Mouse (Mus musculus): Measurements from ENCODE around the gene Arl6ip5. TPM values are rescaled to one million over a fixed set of nuclear protein-coding genes. Genes with fewer than 3 reads are reported as not detected.

Arl6ip5 gene
- polyA plus RNA-seq, 1 experiment: 102 TPM

DNA sequence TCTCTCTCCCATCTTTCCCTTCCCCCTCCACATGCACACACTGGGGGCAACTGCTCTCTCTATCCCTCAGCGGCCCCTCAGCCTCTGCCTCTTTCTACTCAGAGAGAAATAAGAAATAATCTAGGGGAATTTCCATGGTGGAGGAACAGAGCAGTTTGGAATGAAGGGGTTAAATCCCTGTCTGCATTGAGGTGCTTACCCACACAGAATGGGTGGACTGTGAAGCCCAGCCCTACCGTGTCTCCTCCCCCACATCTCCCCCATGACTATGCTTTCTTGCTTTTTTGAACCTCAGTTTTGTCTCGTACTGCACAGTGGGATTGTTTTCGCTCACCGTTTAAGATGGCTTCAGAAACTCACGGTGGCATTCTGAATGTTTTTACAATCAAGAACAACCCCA lies 11.8 kb downstream of the Arl6ip5 start:
- 17% methylated on average over 6 of the region's 6 CpGs for WGBS
- Histone ChIP-seq H3K36me3 (ENCODE audit: control insufficient read depth, insufficient read depth, low read length) (0 out of 2 replicates have a peak, but pooled peaks cover 3% of the 10 kb centered on the region), H3K4me3 (ENCODE audit: control insufficient read depth, insufficient read depth, low read length) (no peak overlapping the region), H3K27me3 (ENCODE audit: control insufficient read depth, insufficient read depth, low read length) (no peaks in the 10 kb centered on the region), H3K27ac (ENCODE audit: control insufficient read depth, insufficient read depth, low read length) (peak overlapping the region; percentile 75), H3K4me1 (replicated peaks; ENCODE audit: control insufficient read depth, insufficient read depth, low read length) (peaks cover 41% of the 10 kb centered on the region)
- TF ChIP-seq POLR2A (IDR thresholded peaks at IDR 0.05; ENCODE audit: control insufficient read depth, extremely low read depth, insufficient read depth, low read length, poor library complexity) (no peak), CTCF (IDR thresholded peaks at IDR 0.05; ENCODE audit: borderline replicate concordance, control insufficient read depth, extremely low read depth, insufficient read depth, low read length, poor library complexity) (no peak)
- DNase-seq: no peak

- WGBS: 5% methylated on average over 5 of the region's 5 CpGs
- no peak for DNase-seq
These were observed 12.5 kb downstream of the Arl6ip5 start for GRCm38 (mm10) chr6:97222931-97223467.

GRCm38 (mm10) chr6:97223566-97223965 lies 13.1 kb downstream of the Arl6ip5 start:
- H3K4me3 ChIP-seq (ENCODE audit: control insufficient read depth, insufficient read depth, low read length): no peak overlapping the region
- 0 out of 2 replicates have a peak, but pooled peaks cover 3% of the 10 kb centered on the region for H3K36me3 ChIP-seq (ENCODE audit: control insufficient read depth, insufficient read depth, low read length)
- no peak overlapping the region for H3K27ac ChIP-seq (ENCODE audit: control insufficient read depth, insufficient read depth, low read length)
- no peaks in the 10 kb centered on the region for H3K27me3 ChIP-seq (ENCODE audit: control insufficient read depth, insufficient read depth, low read length)
- no peak for DNase-seq
- TF ChIP-seq CTCF (IDR thresholded peaks at IDR 0.05; ENCODE audit: borderline replicate concordance, control insufficient read depth, extremely low read depth, insufficient read depth, low read length, poor library complexity) (no peak), POLR2A (IDR thresholded peaks at IDR 0.05; ENCODE audit: control insufficient read depth, extremely low read depth, insufficient read depth, low read length, poor library complexity) (no peak)
- H3K4me1 ChIP-seq (replicated peaks; ENCODE audit: control insufficient read depth, insufficient read depth, low read length): peaks cover 41% of the 10 kb centered on the region
- WGBS: 49% methylated on average over 4 of the region's 4 CpGs

More at GRCm38 (mm10) chr6:97222931-97223467, 12.5 kb downstream of the Arl6ip5 start:
- Histone ChIP-seq H3K4me1 (replicated peaks; ENCODE audit: control insufficient read depth, insufficient read depth, low read length) (peaks cover 41% of the 10 kb centered on the region), H3K4me3 (ENCODE audit: control insufficient read depth, insufficient read depth, low read length) (no peak overlapping the region), H3K36me3 (ENCODE audit: control insufficient read depth, insufficient read depth, low read length) (0 out of 2 replicates have a peak, but pooled peaks cover 3% of the 10 kb centered on the region), H3K27ac (ENCODE audit: control insufficient read depth, insufficient read depth, low read length) (no peak overlapping the region), H3K27me3 (ENCODE audit: control insufficient read depth, insufficient read depth, low read length) (no peaks in the 10 kb centered on the region)
- TF ChIP-seq CTCF (IDR thresholded peaks at IDR 0.05; ENCODE audit: borderline replicate concordance, control insufficient read depth, extremely low read depth, insufficient read depth, low read length, poor library complexity) (no peak), POLR2A (IDR thresholded peaks at IDR 0.05; ENCODE audit: control insufficient read depth, extremely low read depth, insufficient read depth, low read length, poor library complexity) (no peak)

DNA sequence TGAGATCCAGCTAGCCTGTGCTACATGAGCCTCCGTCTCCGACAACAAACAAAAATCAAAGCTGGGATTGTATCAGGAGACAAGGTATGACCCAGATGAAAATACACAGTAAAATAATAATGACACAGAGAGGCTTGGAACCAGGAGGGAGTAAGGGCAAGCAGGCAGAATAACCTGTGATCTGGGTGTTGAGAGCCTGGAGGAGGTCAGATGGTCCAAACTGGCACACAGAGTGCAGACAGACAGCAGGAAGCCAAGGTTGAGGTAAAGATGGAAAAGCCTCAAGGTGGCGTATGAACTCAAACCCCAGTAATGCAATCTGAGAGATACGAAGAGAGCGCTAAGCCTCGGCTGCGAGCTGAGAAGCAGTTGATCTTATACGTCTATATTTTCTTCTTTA lies 14.0 kb downstream of the Arl6ip5 start:
- Histone ChIP-seq H3K4me3 (ENCODE audit: control insufficient read depth, insufficient read depth, low read length) (no peak overlapping the region), H3K4me1 (replicated peaks; ENCODE audit: control insufficient read depth, insufficient read depth, low read length) (peaks cover 48% of the 10 kb centered on the region), H3K27me3 (ENCODE audit: control insufficient read depth, insufficient read depth, low read length) (no peaks in the 10 kb centered on the region), H3K27ac (ENCODE audit: control insufficient read depth, insufficient read depth, low read length) (no peak overlapping the region; the same call in 1 of the 2 replicates), H3K36me3 (ENCODE audit: control insufficient read depth, insufficient read depth, low read length) (peaks cover under 1% of the 10 kb centered on the region; the same call in 1 of the 2 replicates)
- WGBS: 89% methylated on average over 8 of the region's 8 CpGs
- no peak for TF ChIP-seq POLR2A (IDR thresholded peaks at IDR 0.05; ENCODE audit: control insufficient read depth, extremely low read depth, insufficient read depth, low read length, poor library complexity)
- TF ChIP-seq CTCF (IDR thresholded peaks at IDR 0.05; ENCODE audit: borderline replicate concordance, control insufficient read depth, extremely low read depth, insufficient read depth, low read length, poor library complexity): no peak
- no peak for DNase-seq

- H3K4me3 ChIP-seq (ENCODE audit: control insufficient read depth, insufficient read depth, low read length): no peak overlapping the region
- no peak for DNase-seq
- H3K4me1 ChIP-seq (replicated peaks; ENCODE audit: control insufficient read depth, insufficient read depth, low read length): peaks cover 45% of the 10 kb centered on the region
- H3K36me3 ChIP-seq (ENCODE audit: control insufficient read depth, insufficient read depth, low read length): peaks cover 13% of the 10 kb centered on the region
- TF ChIP-seq CTCF (IDR thresholded peaks at IDR 0.05; ENCODE audit: borderline replicate concordance, control insufficient read depth, extremely low read depth, insufficient read depth, low read length, poor library complexity) (no peak), POLR2A (IDR thresholded peaks at IDR 0.05; ENCODE audit: control insufficient read depth, extremely low read depth, insufficient read depth, low read length, poor library complexity) (no peak)
- H3K27me3 ChIP-seq (ENCODE audit: control insufficient read depth, insufficient read depth, low read length): no peaks in the 10 kb centered on the region
- H3K27ac ChIP-seq (ENCODE audit: control insufficient read depth, insufficient read depth, low read length): no peak overlapping the region
- WGBS: 88% methylated on average over 1 of the region's 1 CpGs
These were observed 15.6 kb downstream of the Arl6ip5 start for GRCm38 (mm10) chr6:97226083-97226491.

GRCm38 (mm10) chr6:97227067-97227847 lies 16.8 kb downstream of the Arl6ip5 start:
- H3K4me1 ChIP-seq (replicated peaks; ENCODE audit: control insufficient read depth, insufficient read depth, low read length): peaks cover 33% of the 10 kb centered on the region
- H3K27me3 ChIP-seq (ENCODE audit: control insufficient read depth, insufficient read depth, low read length): no peaks in the 10 kb centered on the region
- TF ChIP-seq CTCF (IDR thresholded peaks at IDR 0.05; ENCODE audit: borderline replicate concordance, control insufficient read depth, extremely low read depth, insufficient read depth, low read length, poor library complexity) (no peak), POLR2A (IDR thresholded peaks at IDR 0.05; ENCODE audit: control insufficient read depth, extremely low read depth, insufficient read depth, low read length, poor library complexity) (no peak)
- 98% methylated on average over 9 of the region's 9 CpGs for WGBS
- no peak overlapping the region for H3K27ac ChIP-seq (ENCODE audit: control insufficient read depth, insufficient read depth, low read length)
- peaks cover 24% of the 10 kb centered on the region for H3K36me3 ChIP-seq (ENCODE audit: control insufficient read depth, insufficient read depth, low read length)
- no peak for DNase-seq
- no peak overlapping the region for H3K4me3 ChIP-seq (ENCODE audit: control insufficient read depth, insufficient read depth, low read length)

Data from thymus, adult 2 months (tissue).